Mouse (Mus musculus) retina, postnatal 1 day (tissue): ENCODE data around the gene Asdurf.
"Not testable (repeated sequence)": the region's sequence is repeated elsewhere in the genome, so short reads cannot be mapped to it uniquely, and the experiment has no call there.

ENCODE experiments used
- DNase-seq: peaks from one replicate; pipeline ENCODE4 v3.0.0-alpha.2; 2012

The Asdurf gene

GRCm38 (mm10) chr1:53352327-53353261, at the start of gene Asdurf, which contains the start of the genes Gm28551 and Asnsd1:
Gene Asdurf (minus strand): TSS chr1:53352619.
Gene Gm28551 (minus strand): TSS chr1:53352667.
Gene Asnsd1 (minus strand): TSS chr1:53352752.
- peak; percentile 98 for DNase-seq

DNA sequence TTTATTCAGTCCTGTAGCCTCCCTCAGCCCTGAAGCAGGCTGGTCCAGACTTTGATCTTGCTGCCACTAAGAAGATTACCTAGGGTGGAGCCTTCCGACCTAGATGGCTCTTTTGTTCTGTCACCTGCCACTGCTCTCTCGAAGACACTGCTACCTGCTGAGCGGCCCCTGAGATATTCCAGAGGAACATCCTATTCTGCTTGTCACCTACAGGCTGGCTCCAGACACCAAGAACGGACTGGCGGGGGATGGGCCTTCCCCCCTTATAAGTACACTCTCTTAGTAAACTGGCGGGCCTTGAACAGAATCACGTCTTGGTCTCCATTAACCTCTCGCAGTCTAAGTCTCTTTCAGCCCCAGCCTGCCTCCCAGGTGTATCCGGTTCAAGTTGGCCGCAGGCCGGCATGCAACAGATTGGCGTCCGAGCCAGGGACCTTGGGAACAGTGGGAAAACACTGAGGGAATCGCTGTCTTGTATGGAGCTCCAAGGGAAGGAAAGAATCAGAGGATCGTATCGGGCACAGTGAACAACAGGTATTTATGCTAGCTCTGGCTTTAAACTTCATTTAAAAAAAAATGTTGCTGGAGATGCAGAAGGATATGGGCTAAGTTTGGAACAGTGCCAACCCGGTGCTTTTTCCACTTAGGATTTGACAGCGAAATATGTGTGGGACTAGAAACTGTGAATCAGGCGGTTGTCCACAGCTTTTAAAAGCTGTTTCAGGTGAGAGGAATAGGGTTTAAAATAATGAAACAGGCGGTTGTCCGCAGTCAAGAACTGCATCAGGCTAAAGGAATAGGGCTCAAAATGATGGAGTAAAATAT, 41.7 kb upstream of the Asdurf start:
- DNase-seq, result peak; percentile 1

GRCm38 (mm10) chr1:53388762-53389161, 36.3 kb upstream of the Asdurf start:
- no peak for DNase-seq

- DNase-seq, result no peak
These were observed 31.8 kb upstream of the Asdurf start for GRCm38 (mm10) chr1:53384085-53384688.

- DNase-seq, result no peak
These were observed 25.3 kb upstream of the Asdurf start for GRCm38 (mm10) chr1:53377731-53378130.

DNA sequence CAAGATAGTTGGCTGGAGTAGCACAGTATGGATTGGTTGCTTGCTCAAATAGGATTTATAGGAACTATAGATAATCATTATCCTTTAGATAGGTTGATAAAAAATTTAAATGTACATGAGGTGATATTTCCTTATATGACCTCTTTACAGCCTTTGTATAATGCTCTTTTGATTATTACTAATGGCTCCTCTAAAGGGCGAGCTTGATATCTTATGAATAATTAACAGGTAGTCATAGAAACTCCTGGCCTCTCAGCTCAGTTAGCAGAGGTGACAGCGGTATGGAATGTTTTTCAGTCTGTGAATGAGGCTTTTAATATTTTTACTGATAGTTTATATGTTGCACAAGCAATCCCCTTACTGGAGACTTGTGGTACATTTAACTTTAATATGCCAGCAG, 23.5 kb upstream of the Asdurf start:
- DNase-seq, result not testable (repeated sequence)

DNA sequence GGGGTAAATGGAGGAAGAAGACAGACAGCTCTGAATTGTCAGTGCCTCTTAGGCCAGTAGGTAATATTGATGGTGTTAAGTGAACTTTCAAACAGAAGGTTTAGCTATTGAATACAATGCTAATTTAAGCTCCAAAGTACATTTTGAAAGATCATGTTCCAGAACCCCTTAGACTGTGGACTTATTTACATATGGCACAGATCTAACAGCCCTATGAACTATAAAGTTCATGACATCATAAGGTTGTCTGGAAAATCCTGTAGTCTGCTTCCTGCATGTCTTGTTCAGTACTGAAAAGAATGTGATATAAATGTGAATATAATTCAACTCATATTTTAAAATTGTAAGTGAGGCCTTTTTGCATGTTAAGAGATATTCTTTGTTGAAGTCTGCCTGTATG, 6.6 kb upstream of the Asdurf start:
- DNase-seq, result no peak

- no peak for DNase-seq
These were observed 11.3 kb downstream of the Asdurf start for GRCm38 (mm10) chr1:53341071-53341470.

GRCm38 (mm10) chr1:53337403-53337802, 15.0 kb downstream of the Asdurf start:
- not testable (repeated sequence) for DNase-seq

DNA sequence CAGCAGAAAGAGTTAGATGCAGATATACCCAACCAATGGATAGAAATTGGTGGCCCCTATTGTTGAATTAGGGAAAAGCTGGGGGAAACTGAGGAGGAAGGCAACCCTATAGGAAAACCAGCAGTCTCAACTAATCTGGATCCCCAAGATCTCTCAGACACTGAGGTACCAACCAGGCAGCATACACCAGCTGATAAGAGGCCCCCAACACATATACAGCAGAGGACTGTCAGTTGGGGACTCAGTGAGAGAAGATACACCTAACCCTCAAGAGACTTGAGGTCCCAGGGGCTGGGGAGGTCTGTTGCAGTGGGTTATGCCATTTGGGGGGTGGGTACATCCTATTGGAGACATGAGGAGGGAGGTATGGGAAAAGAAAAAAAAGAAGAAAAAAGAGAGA, 17.0 kb downstream of the Asdurf start:
- DNase-seq, result no peak

GRCm38 (mm10) chr1:53333527-53333926, 18.9 kb downstream of the Asdurf start:
- not testable (repeated sequence) for DNase-seq

GRCm38 (mm10) chr1:53324827-53325494, 27.5 kb downstream of the Asdurf start:
- DNase-seq, result no peak

DNA sequence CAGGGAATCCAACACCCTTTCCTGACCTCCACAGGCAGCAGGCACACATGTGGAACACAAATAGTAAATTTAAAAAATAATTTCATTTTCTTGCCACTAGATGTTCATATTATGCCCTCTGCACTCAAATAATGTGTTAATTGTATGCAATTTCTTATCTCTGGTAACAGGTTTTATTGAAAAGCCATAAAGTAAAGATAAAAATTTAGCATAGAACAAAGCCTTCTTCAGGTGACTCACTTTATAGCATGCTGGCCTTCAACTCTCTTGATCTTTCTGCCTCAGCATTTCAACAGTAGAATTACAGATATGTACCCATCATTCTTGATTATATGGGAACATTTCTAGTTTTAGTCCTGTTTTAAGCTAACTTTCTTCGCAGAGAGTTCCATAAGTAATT, 28.1 kb downstream of the Asdurf start:
- no peak for DNase-seq

GRCm38 (mm10) chr1:53323254-53323653, 29.2 kb downstream of the Asdurf start:
- no peak for DNase-seq

DNA sequence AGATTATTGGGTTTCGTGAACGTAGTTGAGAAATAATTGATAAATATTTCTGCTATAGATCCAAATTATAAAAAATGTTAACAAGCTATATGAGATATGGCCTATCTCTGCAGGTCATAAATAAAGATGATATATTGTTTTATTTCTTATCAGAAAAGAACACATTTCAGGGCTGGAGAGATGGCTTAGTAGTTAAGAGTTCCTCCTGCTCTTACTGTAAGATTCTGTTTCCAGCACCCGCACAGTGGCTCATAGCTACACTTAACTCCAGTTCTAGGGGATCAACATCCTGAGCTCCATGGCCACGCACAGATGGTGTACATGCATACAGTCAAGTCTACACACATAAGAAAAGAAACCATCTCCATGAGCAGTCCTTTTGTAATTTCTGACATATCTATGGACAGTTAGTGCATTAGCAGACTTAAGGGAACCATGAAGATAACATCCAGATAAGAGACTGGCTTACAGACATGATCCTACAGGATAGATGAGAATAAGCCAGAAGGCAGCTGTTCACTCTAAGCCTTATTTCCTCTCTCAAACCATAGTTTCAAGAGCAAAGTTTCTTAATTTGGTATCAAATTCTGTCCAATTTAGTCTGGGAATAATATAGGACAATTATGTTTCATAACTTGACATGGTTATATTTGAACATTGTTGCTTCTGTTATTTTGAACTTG, 30.6 kb downstream of the Asdurf start:
- DNase-seq, result no peak

DNA sequence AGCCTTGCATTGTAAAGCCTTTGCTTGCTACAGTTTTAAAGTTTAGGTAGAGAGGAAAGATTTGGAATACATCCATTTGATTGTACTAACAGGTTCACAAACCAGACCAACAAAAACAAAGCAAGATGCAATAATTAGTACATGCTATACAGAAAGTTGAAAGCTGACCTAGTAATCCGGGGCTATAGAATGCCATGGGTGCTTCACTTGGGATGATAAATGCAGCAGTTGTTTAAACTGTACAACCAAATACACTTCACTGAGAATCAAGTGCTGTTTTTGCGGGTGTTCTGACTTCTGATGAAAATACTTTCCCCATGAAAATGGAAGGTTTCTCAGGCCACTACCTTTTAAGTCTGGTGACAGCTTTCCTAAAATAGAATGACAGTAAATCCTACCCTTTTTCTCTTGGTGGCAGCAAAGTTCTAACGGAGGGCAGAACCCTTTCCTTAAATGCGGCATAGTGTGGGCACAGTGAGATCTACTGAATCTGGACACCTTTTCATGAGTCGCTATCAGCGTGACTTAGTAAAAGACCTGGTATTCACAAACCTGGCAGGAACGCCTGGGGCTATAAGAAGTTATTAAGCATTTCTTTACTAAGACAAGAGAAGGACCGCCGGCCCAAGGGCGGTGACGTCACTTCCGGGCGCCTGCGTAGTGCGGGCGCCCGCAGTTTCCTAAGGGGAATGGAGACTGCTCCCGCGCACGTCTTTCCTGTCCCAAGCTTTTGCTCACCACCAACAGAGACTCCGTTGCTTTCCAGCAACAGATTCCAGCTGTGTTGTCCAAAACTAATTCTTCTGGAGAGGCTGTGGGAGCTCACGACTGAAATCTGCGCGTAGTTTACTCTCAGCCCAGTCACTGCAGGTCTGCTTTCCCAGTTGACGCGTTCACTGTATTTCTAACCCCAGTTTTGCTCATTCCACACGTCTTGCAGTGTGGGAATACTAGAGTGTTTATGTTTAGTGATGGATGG, 39.1 kb downstream of the Asdurf start, which contains the start of gene Osgepl1:
Gene Osgepl1, plus strand, starts transcription at position 636 of the 979 bp plus-strand sequence.
- DNase-seq, result peak; percentile 91

- DNase-seq, result no peak
These were observed 51.9 kb downstream of the Asdurf start for GRCm38 (mm10) chr1:53300506-53300905.
